Mouse (Mus musculus): ENCODE measurements at regions not wholly inside any gene's neighbourhood (a gene's known extent, or its start where the extent isn't known, plus 50 kb on each side); places are given as distances from the start of the nearest gene placed in this dataset.

DNA sequence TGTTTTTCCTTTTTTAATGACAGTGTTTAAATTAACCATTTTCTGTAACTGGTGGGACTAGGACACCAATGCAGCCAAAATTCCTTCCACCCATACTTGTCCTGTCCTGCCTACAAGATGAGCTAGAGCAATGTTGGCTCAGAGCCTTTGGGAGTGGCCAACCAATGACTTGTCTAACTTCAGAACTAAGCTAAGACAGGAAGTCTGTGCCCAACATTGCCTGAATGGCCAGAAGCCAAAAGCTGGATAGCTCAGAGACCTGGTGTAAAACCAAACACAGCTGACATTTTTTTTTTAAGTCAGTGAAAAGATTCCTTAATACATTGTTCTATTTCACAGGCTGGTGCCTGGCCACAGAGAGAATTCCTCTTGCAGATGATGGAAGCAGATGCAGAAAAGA is 1433.5 kb upstream of the 1700008P02Rik start:
- no peak overlapping the region for H3K4me3 ChIP-seq (ENCODE audit: insufficient read depth, low read length)
- H3K27ac ChIP-seq (ENCODE audit: insufficient read depth, low read length) = no peak overlapping the region; the same call in 1 of the 2 replicates
- TF ChIP-seq POLR2A (IDR thresholded peaks at IDR 0.05; ENCODE audit: low read depth, low read length) (no peak), CTCF (IDR thresholded peaks at IDR 0.05; ENCODE audit: borderline replicate concordance, insufficient read depth, low read length) (no peak)
- H3K4me1 ChIP-seq (ENCODE audit: control insufficient read depth, insufficient read depth, low read length) = peaks cover 6% of the 10 kb centered on the region; the same call in 1 of the 2 replicates

GRCm38 (mm10) chr3:8051167-8051566 is 1430.9 kb upstream of the 1700008P02Rik start:
- Histone ChIP-seq H3K27ac (ENCODE audit: insufficient read depth, low read length) (peak overlapping the region; percentile 92), H3K4me1 (ENCODE audit: control insufficient read depth, insufficient read depth, low read length) (peaks cover 6% of the 10 kb centered on the region; the same call in 1 of the 2 replicates), H3K4me3 (ENCODE audit: insufficient read depth, low read length) (no peak overlapping the region)
- TF ChIP-seq CTCF (IDR thresholded peaks at IDR 0.05; ENCODE audit: borderline replicate concordance, insufficient read depth, low read length) (no peak), POLR2A (IDR thresholded peaks at IDR 0.05; ENCODE audit: low read depth, low read length) (no peak)

GRCm38 (mm10) chr3:8049706-8050105 is 1429.5 kb upstream of the 1700008P02Rik start:
- peaks cover 6% of the 10 kb centered on the region; the same call in 1 of the 2 replicates for H3K4me1 ChIP-seq (ENCODE audit: control insufficient read depth, insufficient read depth, low read length)
- no peak overlapping the region for H3K4me3 ChIP-seq (ENCODE audit: insufficient read depth, low read length)
- no peak overlapping the region for H3K27ac ChIP-seq (ENCODE audit: insufficient read depth, low read length)
- TF ChIP-seq POLR2A (IDR thresholded peaks at IDR 0.05; ENCODE audit: low read depth, low read length) (no peak), CTCF (IDR thresholded peaks at IDR 0.05; ENCODE audit: borderline replicate concordance, insufficient read depth, low read length) (no peak)

- Histone ChIP-seq H3K4me1 (ENCODE audit: control insufficient read depth, insufficient read depth, low read length) (0 out of 2 replicates have a peak, but pooled peaks cover 3% of the 10 kb centered on the region), H3K27ac (ENCODE audit: insufficient read depth, low read length) (no peak overlapping the region), H3K4me3 (ENCODE audit: insufficient read depth, low read length) (no peak overlapping the region)
- no peak for TF ChIP-seq POLR2A (IDR thresholded peaks at IDR 0.05; ENCODE audit: low read depth, low read length)
Observed at GRCm38 (mm10) chr3:8046348-8046747, 1426.1 kb upstream of the 1700008P02Rik start.

- TF ChIP-seq POLR2A (IDR thresholded peaks at IDR 0.05; ENCODE audit: low read depth, low read length) (no peak), CTCF (IDR thresholded peaks at IDR 0.05; ENCODE audit: borderline replicate concordance, insufficient read depth, low read length) (no peak)
- peaks cover 4% of the 10 kb centered on the region for H3K4me1 ChIP-seq (ENCODE audit: control insufficient read depth, insufficient read depth, low read length)
- no peak overlapping the region for H3K27ac ChIP-seq (ENCODE audit: insufficient read depth, low read length)
- H3K4me3 ChIP-seq (ENCODE audit: insufficient read depth, low read length) = no peak overlapping the region
Observed at GRCm38 (mm10) chr3:8036697-8037096, 1416.5 kb upstream of the 1700008P02Rik start.

GRCm38 (mm10) chr3:8035091-8035729 is 1415.0 kb upstream of the 1700008P02Rik start:
- Histone ChIP-seq H3K4me3 (ENCODE audit: insufficient read depth, low read length) (no peak overlapping the region), H3K27ac (ENCODE audit: insufficient read depth, low read length) (no peak overlapping the region), H3K4me1 (ENCODE audit: control insufficient read depth, insufficient read depth, low read length) (peaks cover 4% of the 10 kb centered on the region)
- TF ChIP-seq POLR2A (IDR thresholded peaks at IDR 0.05; ENCODE audit: low read depth, low read length) (no peak), CTCF (IDR thresholded peaks at IDR 0.05; ENCODE audit: borderline replicate concordance, insufficient read depth, low read length) (no peak)

DNA sequence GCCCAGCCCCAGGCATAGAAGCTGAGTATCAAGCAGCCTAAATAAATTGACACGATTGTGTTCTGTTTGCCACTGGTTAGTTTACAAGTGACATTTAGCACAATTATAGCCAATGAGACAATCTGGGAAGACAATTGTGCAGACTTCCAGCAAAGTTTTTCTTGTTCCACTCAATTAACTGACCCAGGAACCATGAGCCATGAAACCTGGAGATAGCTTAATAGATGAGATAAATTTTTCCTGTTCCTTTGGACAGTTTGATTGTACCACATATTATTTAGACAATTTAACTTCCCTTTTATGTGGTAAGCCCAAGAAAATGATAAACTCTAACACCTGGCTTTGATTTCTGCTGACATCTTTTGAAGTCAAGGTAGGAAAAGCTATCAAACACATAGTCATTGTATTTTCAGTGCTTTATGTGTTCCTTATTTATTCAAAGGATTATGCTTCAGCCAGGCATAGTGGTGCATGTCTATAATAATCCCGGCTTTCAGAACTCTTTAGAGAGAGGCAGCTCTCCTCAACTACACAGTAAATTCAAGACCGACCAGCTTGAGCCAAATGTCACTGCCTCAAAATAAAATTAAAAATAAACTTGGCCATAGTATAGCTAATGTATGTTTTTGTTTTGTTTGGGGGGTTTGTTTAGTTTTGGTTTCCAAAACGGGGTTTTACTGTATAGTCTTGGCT is 1406.2 kb upstream of the 1700008P02Rik start:
- Histone ChIP-seq H3K4me3 (ENCODE audit: insufficient read depth, low read length) (no peak overlapping the region), H3K27ac (ENCODE audit: insufficient read depth, low read length) (no peak overlapping the region), H3K4me1 (ENCODE audit: control insufficient read depth, insufficient read depth, low read length) (no peaks in the 10 kb centered on the region)
- TF ChIP-seq POLR2A (IDR thresholded peaks at IDR 0.05; ENCODE audit: low read depth, low read length) = no peak
- TF ChIP-seq CTCF (IDR thresholded peaks at IDR 0.05; ENCODE audit: borderline replicate concordance, insufficient read depth, low read length) = no peak

DNA sequence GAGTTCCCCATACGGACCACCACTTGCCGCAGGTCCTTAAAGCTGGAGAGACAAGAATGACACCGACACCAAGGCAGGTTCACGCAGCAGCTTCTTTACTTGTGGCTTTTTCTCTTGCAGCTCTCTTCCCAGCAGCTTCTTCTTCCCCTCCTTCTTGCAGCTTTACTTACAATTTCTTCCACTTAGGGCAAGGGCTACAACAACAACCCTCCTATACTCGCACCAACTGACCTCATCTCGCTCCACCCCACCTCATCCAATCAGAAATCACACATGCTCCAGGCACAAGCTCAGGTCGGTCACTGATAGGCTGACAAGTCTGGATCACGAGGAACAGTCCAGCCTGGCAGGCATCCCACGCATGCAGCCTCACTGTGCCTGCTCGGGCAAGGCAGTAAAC is 1402.4 kb upstream of the 1700008P02Rik start:
- Histone ChIP-seq H3K27ac (ENCODE audit: insufficient read depth, low read length) (no peak overlapping the region), H3K4me3 (ENCODE audit: insufficient read depth, low read length) (no peak overlapping the region), H3K4me1 (ENCODE audit: control insufficient read depth, insufficient read depth, low read length) (no peaks in the 10 kb centered on the region)
- TF ChIP-seq CTCF (IDR thresholded peaks at IDR 0.05; ENCODE audit: borderline replicate concordance, insufficient read depth, low read length) (no peak), POLR2A (IDR thresholded peaks at IDR 0.05; ENCODE audit: low read depth, low read length) (no peak)

DNA sequence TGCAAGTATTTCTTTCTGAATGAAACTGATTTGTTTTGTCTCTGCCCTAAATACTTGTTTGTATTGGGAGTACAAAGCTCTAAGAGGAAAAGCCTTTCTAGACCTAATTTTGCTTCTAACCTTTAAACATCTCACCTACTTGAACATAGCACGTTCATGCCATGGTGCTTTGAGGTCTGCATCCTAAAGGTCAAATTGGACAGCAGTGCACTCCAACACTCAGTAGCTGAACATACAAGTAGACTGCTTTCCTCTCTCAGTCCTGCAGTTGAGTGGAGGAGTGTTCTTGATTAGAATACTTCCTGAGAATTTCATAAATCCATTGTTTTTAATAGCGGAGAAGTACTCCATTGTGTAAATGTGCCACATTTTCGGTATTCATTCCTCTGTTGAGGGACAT is 1397.2 kb upstream of the 1700008P02Rik start:
- H3K4me3 ChIP-seq (ENCODE audit: insufficient read depth, low read length) = no peak overlapping the region
- H3K27ac ChIP-seq (ENCODE audit: insufficient read depth, low read length) = no peak overlapping the region
- no peaks in the 10 kb centered on the region for H3K4me1 ChIP-seq (ENCODE audit: control insufficient read depth, insufficient read depth, low read length)
- TF ChIP-seq CTCF (IDR thresholded peaks at IDR 0.05; ENCODE audit: borderline replicate concordance, insufficient read depth, low read length) (no peak), POLR2A (IDR thresholded peaks at IDR 0.05; ENCODE audit: low read depth, low read length) (no peak)

DNA sequence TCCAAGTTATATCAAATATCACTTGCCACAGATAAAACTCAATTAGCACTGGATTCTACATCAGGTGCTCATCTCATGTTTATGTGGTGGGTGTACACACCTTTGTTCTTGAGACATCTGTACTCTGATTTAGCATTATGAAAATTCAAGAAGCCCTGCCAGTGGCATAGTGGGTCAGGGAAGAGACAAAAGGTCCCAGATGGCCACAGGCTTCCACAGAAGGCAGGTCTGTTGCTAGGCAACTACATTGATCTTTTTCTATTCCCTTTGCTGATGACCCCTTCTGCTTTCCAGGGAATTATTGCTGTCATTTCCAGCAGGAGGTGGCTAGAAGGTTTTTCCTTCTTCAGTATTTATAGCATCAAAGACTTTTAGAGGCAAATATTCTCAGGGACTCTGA is 1396.7 kb upstream of the 1700008P02Rik start:
- no peak overlapping the region for H3K4me3 ChIP-seq (ENCODE audit: insufficient read depth, low read length)
- no peaks in the 10 kb centered on the region for H3K4me1 ChIP-seq (ENCODE audit: control insufficient read depth, insufficient read depth, low read length)
- TF ChIP-seq CTCF (IDR thresholded peaks at IDR 0.05; ENCODE audit: borderline replicate concordance, insufficient read depth, low read length) = no peak
- TF ChIP-seq POLR2A (IDR thresholded peaks at IDR 0.05; ENCODE audit: low read depth, low read length) = no peak
- H3K27ac ChIP-seq (ENCODE audit: insufficient read depth, low read length) = no peak overlapping the region

Data from embryonic fibroblast, embryonic 13.5 days (primary cell).